Mouse (Mus musculus) right cerebral cortex, postnatal 14 days (tissue): Measurements from ENCODE around the gene Hist4h4.
"Not testable (repeated sequence)": the region's sequence is repeated elsewhere in the genome, so short reads cannot be mapped to it uniquely, and the experiment has no call there.

ENCODE experiments used
- DNase-seq: peaks from one replicate; pipeline ENCODE4 v3.0.0; 2022

Gene Hist4h4

DNA sequence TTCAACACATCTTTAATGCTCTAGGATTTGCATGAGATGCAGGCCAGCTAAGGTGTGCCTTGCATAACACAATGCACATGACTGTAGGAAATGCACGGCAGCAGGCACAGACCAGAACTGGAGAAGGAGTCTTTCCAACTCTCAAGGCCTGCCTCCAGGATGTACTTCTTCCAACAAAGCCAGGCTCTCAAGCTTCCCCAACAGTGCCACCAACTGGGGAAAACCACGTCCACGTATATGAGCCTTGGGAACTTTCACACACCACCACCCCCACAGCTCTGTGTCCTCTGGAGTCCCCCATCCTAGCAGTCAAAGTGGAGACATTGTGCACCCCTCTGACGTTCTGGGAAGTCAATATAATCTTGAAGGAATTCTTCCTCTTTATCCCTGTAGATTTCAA, 8.9 kb upstream of the Hist4h4 start:
- peak; percentile 38 for DNase-seq

DNA sequence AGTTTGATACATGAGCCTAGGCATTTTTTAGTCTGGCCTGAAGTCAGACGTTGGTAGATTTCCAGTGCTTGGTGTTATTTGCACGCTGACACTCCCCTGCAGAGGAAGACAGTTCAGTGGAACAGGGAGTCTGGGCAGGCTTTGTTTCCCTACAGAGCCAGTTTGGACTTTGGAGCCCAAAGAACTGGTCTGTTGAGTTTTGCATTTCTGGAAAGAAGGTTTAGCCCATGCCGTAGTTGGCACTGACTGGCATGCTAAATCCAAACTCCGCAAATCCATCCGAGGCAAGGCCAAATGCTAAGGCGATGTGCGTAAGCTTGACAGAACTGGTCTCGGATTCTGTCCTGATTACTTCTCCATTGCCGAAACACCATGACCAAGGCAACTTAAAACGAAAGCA, 7.0 kb upstream of the Hist4h4 start:
- no peak for DNase-seq

DNA sequence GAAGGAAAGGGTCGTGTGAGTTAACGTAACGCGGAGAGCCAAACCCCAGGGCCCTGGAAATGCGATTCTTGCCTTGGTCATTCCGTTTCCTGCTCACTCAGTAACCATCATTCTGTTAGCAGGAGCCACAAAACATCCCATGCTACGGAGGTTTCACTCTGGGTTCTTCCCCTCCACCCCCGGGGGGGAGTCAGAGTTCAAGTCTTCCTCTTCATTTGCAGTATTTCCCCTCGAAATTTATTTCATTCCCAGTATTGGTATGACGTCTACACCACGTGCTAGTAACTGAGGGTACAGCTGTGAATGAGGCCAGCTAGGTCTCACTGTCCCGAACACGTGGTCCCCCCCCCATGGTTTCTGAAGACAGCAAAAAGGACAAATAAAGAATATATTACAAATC, 5.5 kb upstream of the Hist4h4 start:
- DNase-seq: no peak

DNA sequence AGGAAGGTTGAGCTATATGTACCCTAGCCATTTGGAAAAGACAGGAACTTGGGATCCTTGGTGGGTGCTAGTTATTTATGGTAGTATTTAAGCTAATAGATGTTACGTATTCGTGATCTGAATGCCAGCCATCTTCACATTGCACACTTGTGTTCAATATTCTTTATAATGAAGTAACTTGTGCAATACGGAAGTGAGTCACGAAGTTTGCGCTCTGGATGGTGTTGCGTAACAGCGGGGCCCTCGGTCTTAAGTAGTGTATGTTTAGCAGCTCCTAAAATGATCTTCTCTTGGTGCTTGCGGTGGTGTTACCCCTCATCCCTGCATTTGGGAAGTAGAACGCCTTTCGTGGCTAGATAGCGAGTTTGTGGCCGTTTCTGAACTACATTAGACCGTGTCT, 4.9 kb upstream of the Hist4h4 start:
- no peak for DNase-seq

DNA sequence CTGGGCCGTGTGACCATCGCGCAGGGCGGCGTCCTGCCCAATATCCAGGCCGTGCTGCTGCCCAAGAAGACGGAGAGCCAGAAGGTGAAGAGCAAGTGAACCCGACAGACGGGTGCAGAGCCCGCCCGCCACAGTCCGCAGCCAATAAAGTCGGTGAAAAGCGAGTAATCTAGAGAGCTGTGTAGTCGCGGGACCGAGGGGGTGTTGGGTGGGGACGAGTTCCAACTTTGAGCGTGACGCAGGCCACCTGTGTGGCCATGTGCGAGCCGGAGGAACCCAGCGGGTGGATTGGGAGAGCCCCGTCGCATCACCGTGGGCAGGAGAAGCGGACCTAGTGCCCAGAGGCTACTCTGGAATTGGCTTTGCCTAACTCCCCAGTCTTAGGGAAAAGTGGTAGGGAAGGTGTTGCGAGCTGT, 4.4 kb upstream of the Hist4h4 start:
- peak; percentile 48 for DNase-seq

DNA sequence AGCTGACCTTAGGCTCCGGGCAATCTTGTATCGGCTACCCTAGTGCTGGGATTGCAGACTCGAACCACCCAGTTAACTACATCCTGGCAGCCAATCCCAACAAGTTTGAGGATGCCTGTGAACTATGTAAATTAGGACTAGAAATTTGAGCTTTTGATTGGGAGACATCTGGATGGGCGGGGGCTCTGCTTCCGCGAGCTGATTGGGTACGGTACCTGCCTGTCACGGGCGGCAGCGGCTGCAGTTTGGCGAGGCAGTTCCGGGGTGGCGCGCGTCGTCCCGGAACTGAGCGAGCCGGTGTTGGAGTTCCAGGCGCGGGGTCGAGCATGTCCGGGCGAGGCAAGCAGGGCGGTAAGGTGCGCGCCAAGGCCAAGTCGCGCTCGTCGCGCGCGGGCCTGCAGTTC, 3.8 kb upstream of the Hist4h4 start, which contains the start of gene H2afj:
Gene H2afj (plus strand): TSS at position 231 of the 404 bp plus-strand sequence.
- peak; percentile 96 for DNase-seq

DNA sequence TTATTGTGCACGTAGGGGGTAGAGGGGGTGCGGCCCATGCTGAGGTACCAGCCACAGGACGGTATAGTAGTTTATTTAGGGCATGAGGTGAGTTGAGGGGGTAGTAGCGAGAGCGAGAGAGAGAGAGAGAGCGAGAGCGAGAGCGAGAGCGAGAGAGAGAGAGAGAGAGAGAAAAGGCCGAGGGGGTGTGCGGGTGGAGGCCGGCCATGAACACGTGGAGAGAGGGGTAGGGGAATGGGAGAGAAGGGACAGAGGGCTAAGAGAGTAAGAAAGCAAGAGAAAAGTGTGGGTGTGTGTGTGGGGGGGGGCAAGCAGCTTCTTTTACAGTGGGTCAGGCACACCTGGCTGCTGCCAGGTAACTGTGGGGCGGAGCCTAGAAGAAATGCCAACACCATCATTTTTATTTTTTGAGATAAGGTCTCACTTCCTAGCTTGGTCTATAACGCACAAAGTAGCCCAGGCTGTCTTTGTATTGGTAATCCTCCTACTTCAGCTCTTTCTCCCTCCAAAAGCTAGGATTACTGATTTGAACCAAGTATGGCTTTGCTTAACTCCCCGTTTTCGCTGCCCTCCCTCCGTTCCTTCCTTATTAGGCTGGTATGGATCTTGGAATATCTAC, 3.3 kb upstream of the Hist4h4 start:
- no peak for DNase-seq

DNA sequence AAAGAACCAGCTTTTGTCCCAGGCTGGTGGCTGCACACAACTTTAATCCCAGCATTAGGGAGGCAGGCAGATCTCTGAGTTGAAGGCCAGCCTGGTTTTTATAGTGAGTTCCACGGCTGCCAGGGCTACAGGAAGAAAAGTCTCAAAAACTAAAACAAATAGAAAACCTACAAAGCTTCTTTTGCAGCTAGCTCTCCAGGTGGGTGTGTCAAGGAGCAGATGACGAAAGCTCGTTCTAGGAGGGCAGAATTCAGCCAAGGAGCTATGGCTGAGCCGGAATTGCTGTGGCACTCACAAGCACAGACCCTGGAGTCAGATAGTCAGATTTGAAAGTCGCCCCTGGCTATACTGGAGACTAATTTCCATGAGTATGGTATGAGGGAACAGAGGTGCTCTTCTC, 2.6 kb upstream of the Hist4h4 start:
- DNase-seq: no peak

DNA sequence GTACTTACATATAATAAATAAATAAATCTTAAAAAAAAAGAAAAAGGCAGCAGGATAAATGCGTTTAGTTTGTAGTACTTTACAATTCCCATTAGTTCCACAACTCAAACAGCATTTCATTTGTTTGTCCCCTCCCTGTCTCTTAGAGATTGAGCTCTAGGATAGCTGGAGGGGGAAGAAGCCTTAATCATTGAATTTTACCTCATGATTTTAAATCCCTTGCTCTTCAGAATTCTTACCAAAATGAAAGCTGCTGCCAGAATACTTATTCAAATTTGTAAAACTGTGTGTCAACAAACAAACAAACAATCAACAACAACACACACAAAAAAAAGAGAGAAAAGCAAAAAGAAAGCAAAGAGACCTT, 1.2 kb upstream of the Hist4h4 start:
- DNase-seq: no peak

DNA sequence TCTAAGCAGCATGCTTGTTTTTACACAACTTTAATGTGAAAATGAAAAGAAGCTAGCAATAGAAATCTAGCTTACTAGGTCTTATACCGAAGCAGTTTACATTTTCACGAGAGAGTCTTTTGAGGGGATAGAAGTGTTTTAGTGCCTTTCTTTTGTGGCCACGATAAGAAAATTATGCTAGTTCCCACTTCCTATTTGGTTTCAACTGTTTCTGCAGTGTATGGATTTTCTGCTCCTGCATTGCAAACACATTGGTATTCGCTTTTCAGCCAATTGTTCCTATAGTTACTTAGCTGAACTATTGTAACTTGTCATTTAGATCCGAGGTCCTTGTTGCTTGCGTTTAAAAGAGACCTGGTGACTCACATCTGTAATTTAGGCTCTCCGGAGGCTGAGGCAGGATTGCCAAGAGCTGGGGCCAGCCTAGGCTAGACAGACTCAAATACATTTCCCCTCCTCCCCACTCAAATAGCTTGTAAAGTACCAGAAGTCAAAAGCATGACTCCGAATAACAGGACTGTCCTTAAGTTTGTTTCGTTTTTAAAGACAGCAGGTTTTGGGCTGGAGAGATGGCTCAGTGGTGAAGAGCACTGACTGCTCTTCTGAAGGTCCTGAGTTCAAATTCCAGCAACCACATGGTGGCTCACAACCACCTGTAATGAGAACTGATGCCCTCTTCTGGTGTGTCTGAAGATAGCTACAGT, 642 bp upstream of the Hist4h4 start:
- DNase-seq: no peak

DNA sequence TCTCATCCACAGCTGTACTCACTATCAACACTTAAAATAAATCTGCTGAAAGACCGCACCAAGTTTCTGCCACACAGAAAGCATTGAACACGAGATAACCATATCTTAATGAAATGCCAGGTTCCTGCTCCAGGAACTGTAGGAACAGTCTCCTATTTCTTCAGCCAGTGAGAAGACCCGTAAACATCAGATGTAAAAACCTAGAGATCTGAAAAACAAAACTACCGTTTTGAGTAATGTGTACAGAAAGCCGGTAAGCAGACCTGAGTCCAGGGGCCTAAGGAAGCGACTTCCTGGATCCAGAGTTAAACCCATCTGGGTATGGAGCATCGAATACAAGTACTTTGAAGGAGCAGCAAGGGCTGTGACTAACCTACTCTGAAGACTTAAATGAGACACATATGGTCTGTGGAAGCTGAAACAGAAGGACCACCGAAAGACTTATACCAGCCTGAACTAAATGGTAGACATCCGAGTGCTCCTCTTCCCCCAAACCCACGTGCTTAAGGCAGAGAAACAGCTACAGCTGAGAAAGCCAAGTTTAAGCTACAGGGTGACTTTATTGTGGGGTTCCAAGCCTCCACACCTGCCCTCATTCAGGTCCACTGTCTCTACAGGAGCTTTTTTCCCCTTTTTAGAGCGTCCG, 999 bp downstream of the Hist4h4 start:
- no peak for DNase-seq

DNA sequence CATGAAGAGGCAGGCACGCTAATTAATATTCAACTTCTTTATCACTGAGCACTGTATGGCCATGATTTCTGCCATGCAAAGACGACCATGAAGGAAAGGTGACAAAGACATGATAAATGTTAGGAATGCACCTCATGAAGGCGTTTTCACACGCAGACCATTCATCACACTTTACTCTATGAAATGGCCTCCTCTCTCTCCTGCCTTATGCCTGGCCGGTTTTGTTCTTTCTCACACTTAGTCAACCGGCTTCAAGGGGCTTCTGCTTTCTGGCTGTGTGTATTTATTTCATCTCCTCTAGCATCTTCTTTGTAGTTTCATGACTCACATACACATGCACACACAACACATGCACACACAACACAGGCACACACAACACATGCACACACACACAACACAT, 2.9 kb downstream of the Hist4h4 start:
- DNase-seq: no peak

DNA sequence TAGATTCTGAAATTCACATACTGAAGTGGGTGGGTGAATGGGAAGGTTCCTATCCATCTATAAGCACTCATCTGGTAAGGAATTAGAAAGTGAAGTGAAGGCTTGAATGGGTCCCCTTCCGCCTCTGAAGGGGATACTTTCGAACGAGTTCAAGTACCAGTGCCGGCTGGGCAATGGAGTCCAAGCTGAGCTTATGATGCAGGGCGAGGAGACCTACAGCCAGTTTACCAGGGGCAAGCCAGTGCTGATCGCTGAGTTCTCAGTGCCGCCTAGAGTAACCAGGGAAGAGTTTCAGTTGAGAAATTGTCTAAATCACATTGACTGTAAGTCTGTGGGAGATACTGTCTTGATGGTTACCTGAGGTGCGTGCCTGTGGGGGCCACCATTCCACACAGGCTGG, 3.5 kb downstream of the Hist4h4 start:
- no peak for DNase-seq

DNA sequence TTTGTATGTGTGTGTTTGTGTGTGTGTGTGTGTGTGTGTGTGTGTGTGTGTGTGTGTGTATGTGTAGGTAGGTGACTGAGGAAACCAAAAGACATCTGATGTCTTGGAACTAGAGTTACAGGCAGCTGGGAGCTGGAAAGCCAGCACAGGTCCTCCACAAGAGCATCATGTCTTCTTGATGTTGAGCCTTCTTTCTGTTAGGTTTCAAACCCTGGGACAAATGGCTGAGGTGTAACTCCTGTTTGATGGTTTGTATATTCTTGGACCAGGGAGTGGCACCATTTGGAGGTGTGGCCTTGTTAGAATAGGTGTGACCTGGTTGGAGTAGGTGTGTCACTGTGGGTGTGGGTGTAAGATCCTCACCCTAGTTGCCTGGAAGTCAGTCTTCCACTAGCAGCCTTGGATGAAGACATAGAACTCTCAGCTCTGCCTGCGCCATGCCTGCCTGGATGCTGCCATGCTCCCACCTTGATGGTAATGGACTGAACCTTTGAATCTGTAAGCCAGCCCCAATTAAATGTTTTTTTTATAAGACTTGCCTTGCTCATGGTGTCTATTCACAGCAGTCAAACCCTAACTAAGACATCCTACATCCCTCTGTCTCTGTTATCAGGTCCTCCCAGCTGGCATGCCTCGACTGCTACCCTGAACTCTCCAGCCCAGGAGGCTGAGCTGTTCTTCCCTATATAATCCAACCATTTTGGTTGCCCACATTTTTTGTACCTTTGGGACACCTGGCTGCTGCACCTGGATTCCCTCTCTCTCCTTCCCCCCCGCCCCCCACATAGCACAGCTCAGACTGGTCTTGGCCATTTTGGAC, 6.1 kb downstream of the Hist4h4 start:
- not testable (repeated sequence) for DNase-seq

DNA sequence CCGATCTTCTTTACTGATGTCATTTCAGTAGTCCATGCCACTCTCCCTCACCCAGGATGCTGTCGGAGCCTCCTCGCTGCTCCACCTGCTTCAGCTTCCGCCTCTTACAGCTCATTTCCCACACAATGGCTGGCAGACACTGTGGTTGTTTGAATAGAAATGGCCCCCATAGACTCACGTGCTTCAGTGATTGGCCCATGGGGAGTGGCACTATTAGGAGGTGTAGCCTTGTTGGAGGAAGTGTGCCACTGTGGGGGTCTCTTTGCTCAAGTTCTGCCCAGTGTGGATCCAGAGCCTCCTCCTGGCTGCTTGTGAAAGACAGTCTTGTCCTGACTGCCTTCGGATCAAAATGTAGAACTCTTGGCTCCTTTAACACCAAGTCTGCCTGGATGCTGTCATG, 8.4 kb downstream of the Hist4h4 start:
- DNase-seq: no peak

DNA sequence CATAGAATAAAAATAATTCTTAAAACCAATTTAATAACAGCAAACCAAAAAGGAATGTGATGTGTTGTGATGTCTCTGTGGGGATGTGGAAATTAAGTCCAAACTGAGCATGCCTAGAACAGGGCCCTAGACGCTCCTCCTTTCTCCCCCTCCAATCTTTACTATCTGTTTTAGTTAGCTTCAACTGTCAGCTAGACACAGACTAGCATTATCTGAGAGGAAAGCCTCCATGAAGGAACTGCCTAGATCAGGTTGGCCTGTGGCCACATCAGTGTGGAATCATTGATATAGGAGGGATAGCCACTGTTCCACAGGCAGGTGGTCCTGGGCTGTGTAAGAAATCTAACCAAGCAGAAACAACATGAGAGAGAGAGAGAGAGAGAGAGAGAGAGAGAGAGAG, 9.1 kb downstream of the Hist4h4 start:
- no peak for DNase-seq

DNA sequence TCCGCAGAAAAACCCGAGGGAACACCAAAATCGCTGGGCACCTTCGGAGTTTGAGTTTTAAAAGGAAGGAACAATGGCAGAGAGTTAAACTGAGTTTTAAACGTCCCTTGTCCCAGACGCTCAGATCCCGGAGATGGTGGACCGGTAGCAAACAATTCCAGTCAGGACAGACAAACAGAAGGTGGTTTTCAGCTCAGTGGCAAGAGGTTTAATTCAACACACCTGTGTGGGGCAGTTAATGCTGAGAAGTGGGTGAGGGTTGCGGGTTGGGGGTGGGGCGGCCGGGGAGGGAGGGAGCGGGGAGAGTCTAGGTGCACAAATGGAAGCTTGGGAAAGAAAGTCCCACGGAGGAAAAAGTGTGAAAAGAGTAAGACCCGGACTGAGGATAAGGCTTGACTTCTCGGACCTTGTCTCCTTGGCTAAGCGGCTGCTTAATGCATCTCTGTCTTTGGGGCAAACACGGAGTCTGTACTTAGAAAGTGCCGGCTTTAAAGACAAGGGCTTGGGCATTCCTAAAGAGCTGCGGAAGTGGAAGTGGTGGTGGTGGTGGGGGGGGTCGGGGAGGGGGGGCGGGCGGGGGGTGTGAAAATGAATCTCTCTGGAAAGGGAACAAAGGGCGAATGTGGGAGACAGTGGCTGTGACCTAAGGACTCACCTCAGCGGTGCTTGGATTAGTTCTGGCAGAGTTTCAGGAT, 10.2 kb downstream of the Hist4h4 start:
- no peak for DNase-seq

DNA sequence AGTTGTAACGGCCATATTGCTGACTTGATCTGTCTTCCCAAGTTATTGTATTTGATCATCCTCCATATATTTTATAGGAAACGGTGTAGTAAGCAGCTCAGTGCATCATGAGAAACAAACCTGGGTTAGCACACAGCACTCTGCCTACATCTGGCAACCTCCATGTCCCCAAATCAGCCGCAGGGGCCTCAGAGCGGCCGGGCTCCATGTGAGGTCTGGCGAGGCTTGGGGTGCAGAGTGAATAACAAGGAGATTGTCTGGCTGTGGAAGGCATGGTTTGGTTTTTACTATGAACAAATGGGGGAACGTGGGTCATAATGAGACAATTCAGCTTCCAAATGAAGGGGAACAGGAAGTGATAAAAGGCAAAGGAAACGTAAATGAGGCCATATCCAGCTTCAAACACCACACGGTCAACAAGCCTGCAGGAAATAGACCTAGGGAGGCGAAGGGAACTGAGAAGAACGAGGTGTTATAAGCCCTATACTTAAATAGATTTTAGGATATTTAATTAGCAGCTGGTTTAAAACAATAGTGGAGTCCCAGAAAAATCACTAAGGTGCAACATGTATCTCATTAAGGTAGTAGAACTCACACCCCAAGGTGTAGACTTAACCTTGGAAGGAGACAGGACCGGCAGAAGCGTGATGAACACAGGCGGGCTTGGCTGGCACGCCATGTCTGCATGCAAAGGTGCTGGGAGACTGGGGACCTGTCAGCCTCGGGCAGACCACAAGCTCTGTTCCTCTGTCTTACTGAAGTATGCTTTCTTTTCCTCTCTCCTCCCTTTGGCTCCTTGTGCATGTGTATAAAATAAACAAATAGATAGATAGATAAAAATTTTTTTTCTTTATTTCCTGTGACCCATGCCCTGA, 11.1 kb downstream of the Hist4h4 start:
- DNase-seq: no peak

DNA sequence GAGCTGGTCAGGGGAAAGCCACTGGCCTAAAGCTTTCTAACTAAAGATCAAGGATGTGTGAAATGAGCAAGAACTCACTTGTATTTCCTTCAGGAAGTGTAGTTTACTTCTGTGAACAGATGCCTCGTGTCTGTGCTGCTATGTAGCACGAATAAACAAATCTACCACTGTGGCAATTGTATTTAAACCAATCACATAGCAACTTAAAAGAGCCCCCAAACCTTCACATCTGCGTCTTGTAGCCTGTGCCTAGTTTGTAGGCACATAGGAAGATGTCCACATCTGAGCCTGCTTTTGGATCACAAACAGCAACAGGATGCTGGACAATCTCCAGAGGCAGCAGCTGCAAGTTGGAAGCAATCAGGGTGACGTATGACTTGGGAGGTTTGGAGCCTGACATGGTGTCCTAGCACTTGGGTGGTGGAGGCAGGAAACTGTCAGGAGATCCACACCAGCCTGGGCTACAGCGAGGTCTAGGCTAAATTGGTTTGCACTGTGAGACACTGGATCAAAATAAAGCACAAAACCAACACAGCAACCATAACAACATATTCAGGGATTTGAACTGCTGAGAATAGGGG, 14.7 kb downstream of the Hist4h4 start:
- no peak for DNase-seq

DNA sequence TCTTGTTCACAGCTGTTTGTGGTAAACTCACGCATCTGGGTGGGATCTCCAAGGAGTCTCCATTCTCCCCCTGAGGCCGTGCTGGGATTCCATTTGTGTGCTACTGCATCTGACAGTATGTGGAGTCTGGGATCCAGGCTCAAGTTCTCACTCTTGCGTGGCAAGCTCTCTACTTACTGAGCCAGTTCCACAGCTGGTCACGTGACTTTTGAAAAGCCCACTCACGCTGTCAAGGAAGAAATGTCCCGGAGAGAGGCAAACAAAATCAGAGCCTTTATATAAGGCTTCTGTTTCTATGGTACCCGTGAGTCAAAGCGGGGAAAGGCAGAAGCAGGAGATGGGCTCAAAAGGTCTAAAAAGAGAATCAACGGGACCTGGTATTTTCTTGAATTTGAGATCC, 21.5 kb downstream of the Hist4h4 start:
- peak; percentile 23 for DNase-seq

DNA sequence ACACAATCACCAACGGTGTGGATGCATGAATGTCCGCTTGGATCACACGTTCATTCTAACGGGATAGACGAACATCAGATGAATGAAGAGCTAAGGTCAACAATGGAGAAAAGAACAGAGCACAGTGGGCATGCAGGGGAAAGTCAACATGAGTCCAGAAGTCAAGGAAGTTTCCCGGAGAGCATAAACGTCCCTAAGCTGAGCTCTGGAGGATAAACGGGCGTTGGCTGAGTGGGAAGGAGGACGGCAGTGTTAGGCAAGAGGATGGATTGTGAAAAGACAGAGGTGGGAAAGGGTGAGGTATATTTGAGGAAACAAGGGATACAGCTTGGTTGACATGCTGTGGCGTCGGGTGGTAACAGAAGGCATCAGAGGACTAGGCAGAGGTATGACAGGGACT, 22.1 kb downstream of the Hist4h4 start:
- DNase-seq: no peak
